Mouse (Mus musculus) erythroblast, embryonic 14.5 days (primary cell): ENCODE measurements at regions not wholly inside any gene's neighbourhood (a gene's known extent, or its start where the extent isn't known, plus 50 kb on each side); places are given as distances from the start of the nearest gene placed in this dataset.

ENCODE experiments used
- GATA1 ChIP-seq: IDR thresholded peaks from 2 replicates; pipeline ENCODE4 v1.6.1; 2012; ENCODE audit warnings: low read length, inconsistent platforms, mixed read lengths
- TAL1 ChIP-seq: IDR thresholded peaks from 3 replicates; pipeline ENCODE4 v1.6.1; 2012; ENCODE audit warnings: low read length, inconsistent platforms, mixed read lengths

DNA sequence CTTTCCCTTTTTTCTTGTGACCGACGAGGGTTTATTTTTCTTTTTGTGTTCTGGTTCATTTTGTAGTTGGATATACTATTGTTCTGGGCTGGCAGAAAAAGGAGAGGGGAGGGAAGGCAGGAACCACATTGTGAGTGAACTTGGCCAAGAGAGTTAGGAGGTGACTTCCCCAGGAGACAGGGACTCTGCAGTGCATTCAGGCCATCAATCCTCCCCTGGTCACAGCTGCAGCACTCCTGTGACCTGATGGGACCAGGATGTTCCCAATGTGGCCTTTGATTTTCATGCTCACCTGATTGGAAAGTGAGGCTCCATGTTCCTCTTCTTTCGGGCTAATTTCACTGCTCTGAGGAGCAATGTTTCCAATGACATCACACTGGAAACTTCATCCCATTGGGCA is 188.2 kb upstream of the Irx3 start:
- TF ChIP-seq GATA1 (no peak), TAL1 (no peak)
